Mouse (Mus musculus): Measurements from ENCODE around the gene Slc22a18.
A peak's percentile ranks its signal among the peaks of the same experiment; 100 is the strongest.

- no peak for TF ChIP-seq POLR2A (IDR thresholded peaks at IDR 0.05; ENCODE audit: borderline replicate concordance, control insufficient read depth, low read depth, low read length)
- peak; percentile 83 for TF ChIP-seq CTCF (IDR thresholded peaks at IDR 0.05; ENCODE audit: control insufficient read depth, insufficient read depth, low read length)
These were observed 9.6 kb upstream of the Slc22a18 start for GRCm38 (mm10) chr7:143463865-143464415.
